In genomic region chr12:83999237-83999636, GRCm38 (mm10) we compare ENCODE assay signal across 10 mouse cellular contexts. TPM values are rescaled to one million over a fixed set of nuclear protein-coding genes. Genes with fewer than 3 reads are reported as not detected.
A peak's percentile ranks its signal among the peaks of the same experiment; 100 is the strongest.
DNase-seq lines count a peak whose midpoint lies in the region; ATAC-seq lines count a peak whose summit lies in the region.
"Not testable (repeated sequence)": the region's sequence is repeated elsewhere in the genome, so short reads cannot be mapped to it uniquely, and the experiment has no call there.
"Had no signal": no experiment of that assay in that cellular context is flagged by ENCODE, and none has a peak within 500 bp of the region (broad histone marks: within the 10 kb centered on the region; RNA-seq: fewer than 3 reads in every experiment).

No protein-coding gene starts in this region.

- not testable (repeated sequence) for H3K9me3 ChIP-seq in kidney, embryonic 14.5 days (ENCODE audit: control insufficient read depth, low read length); liver, embryonic 13.5 days (replicated peaks); stomach, embryonic 14.5 days (ENCODE audit: control insufficient read depth, low read depth, low read length)

- H3K36me3 ChIP-seq in kidney, embryonic 14.5 days (ENCODE audit: control insufficient read depth, insufficient read depth, low read length); liver, embryonic 13.5 days; stomach, embryonic 14.5 days (ENCODE audit: control insufficient read depth, insufficient read depth, low read length): not testable (repeated sequence)

- not testable (repeated sequence) for H3K9ac ChIP-seq in kidney, embryonic 14.5 days (ENCODE audit: low read depth, low read length); liver, embryonic 13.5 days; stomach, embryonic 14.5 days (replicated peaks; ENCODE audit: low read depth, low read length)

- H3K4me1 ChIP-seq in kidney, embryonic 14.5 days (ENCODE audit: control insufficient read depth, insufficient read depth, low read length) = peaks cover 14% of the 10 kb centered on the region
- not testable (repeated sequence) for H3K4me1 ChIP-seq in liver, embryonic 13.5 days (replicated peaks); stomach, embryonic 14.5 days (ENCODE audit: control insufficient read depth, insufficient read depth, low read length)

- intact Hi-C loops in heart, postnatal 25 days (cut with DNase I) = not testable (repeated sequence)

- WGBS in kidney, embryonic 14.5 days = 37% methylated on average over 8 of the region's 8 CpGs
- WGBS in liver, embryonic 13.5 days (ENCODE audit: insufficient replicate concordance) = 55% methylated on average over 8 of the region's 8 CpGs
- 41% methylated on average over 8 of the region's 8 CpGs for WGBS in stomach, embryonic 14.5 days

- H3K4me2 ChIP-seq in kidney, embryonic 14.5 days (replicated peaks; ENCODE audit: low read depth, low read length); liver, embryonic 13.5 days; stomach, embryonic 14.5 days (replicated peaks; ENCODE audit: low read depth, low read length): not testable (repeated sequence)

- not testable (repeated sequence) for H3K27ac ChIP-seq in kidney, embryonic 14.5 days (ENCODE audit: low read depth, low read length); liver, embryonic 13.5 days; stomach, embryonic 14.5 days (ENCODE audit: low read length)

- H3K27me3 ChIP-seq in kidney, embryonic 14.5 days (ENCODE audit: control insufficient read depth, insufficient read depth, low read length); liver, embryonic 13.5 days; stomach, embryonic 14.5 days (ENCODE audit: control insufficient read depth, insufficient read depth, low read length): not testable (repeated sequence)

- DNase-seq in adrenal gland, postnatal 25 days = peak; percentile 42
- peak; percentile 8 for DNase-seq in heart, postnatal 25 days (ENCODE audit: low spot score)
- DNase-seq in liver, embryonic 13.5 days = not testable (repeated sequence)
- peak; percentile 86 for DNase-seq in lung, postnatal 36 days

- peak; percentile 30; the same call in 1 of the 2 replicates for ATAC-seq in granulocyte monocyte progenitor cell, adult 5-6 weeks (replicated peaks; ENCODE audit: poor library complexity, severe bottlenecking)
- 0 out of 2 replicates have a peak, but pooled peaks have one; percentile 39 for ATAC-seq in kidney, embryonic 14.5 days (ENCODE audit: low FRiP score, low TSS enrichment)
- ATAC-seq in liver, embryonic 13.5 days (ENCODE audit: low read depth) = peak; percentile 84
- 0 out of 2 replicates have a peak, but pooled peaks have one; percentile 28 for ATAC-seq in stomach, embryonic 14.5 days (ENCODE audit: insufficient number of reproducible peaks, insufficient read depth, low FRiP score, low read depth)

- H3K4me3 ChIP-seq in kidney, embryonic 14.5 days (ENCODE audit: low read length); liver, embryonic 13.5 days (replicated peaks); stomach, embryonic 14.5 days (ENCODE audit: low read depth, low read length): not testable (repeated sequence)

RNA-seq across cellular contexts. Expression of gene Acot1, which starts 10.1 kb away (rescaled TPM):
- 6.3 and 7.7 TPM in 2 replicates for total RNA-seq in adrenal gland, postnatal 25 days (2021)
- total RNA-seq in granulocyte monocyte progenitor cell, adult 5-6 weeks (2014; fragmentation: Nextera tagmentation) = 14.7 and 16.2 TPM in 2 replicates
- 9.6 and 12.3 TPM in 2 replicates for total RNA-seq in granulocyte monocyte progenitor cell, adult 5-6 weeks (2017)
- 10 to 100 TPM; 35.8 to 47.2 TPM for total RNA-seq in heart, postnatal 25 days (2021)
- 48.9 and 55.2 TPM in 2 replicates for polyA plus RNA-seq in kidney, embryonic 14.5 days (2014; fragmentation: Nextera tagmentation; extraction: Ambion mirVana)
- 28.2 and 34.7 TPM in 2 replicates for polyA plus RNA-seq in liver, embryonic 13.5 days (2015; fragmentation: Nextera tagmentation; extraction: Ambion mirVana)
- polyA plus RNA-seq in stomach, embryonic 14.5 days (2014; fragmentation: Nextera tagmentation; extraction: Ambion mirVana) = 44.4 and 48.8 TPM in 2 replicates

RNA-seq across cellular contexts. Expression of gene Acot2, which starts 11.6 kb away (rescaled TPM):
- total RNA-seq in adrenal gland, postnatal 25 days (2021) = 15.2 and 17.1 TPM in 2 replicates
- 10.1 and 14.0 TPM in 2 replicates for total RNA-seq in granulocyte monocyte progenitor cell, adult 5-6 weeks (2014; fragmentation: Nextera tagmentation)
- total RNA-seq in granulocyte monocyte progenitor cell, adult 5-6 weeks (2017) = 11.5 and 12.0 TPM in 2 replicates
- 100 to 1,000 TPM; 100 to 107 TPM for total RNA-seq in heart, postnatal 25 days (2021)
- 32.7 and 37.5 TPM in 2 replicates for polyA plus RNA-seq in kidney, embryonic 14.5 days (2014; fragmentation: Nextera tagmentation; extraction: Ambion mirVana)
- polyA plus RNA-seq in liver, embryonic 13.5 days (2015; fragmentation: Nextera tagmentation; extraction: Ambion mirVana) = 14.7 and 16.1 TPM in 2 replicates
- 27.2 and 27.3 TPM in 2 replicates for polyA plus RNA-seq in stomach, embryonic 14.5 days (2014; fragmentation: Nextera tagmentation; extraction: Ambion mirVana)

RNA-seq across cellular contexts. Expression of gene Heatr4, which starts 14.6 kb away (rescaled TPM):
- not detected in 2 replicates for total RNA-seq in adrenal gland, postnatal 25 days (2021)
- total RNA-seq in granulocyte monocyte progenitor cell, adult 5-6 weeks (2014; fragmentation: Nextera tagmentation) = not detected in 2 replicates
- not detected in 2 replicates for total RNA-seq in granulocyte monocyte progenitor cell, adult 5-6 weeks (2017)
- not detected for total RNA-seq in heart, postnatal 25 days (2021)
- not detected in 2 replicates for polyA plus RNA-seq in kidney, embryonic 14.5 days (2014; fragmentation: Nextera tagmentation; extraction: Ambion mirVana)
- polyA plus RNA-seq in liver, embryonic 13.5 days (2015; fragmentation: Nextera tagmentation; extraction: Ambion mirVana) = not detected in 2 replicates
- polyA plus RNA-seq in stomach, embryonic 14.5 days (2014; fragmentation: Nextera tagmentation; extraction: Ambion mirVana) = 0.10 and 0.11 TPM in 2 replicates
- total RNA-seq: gastrocnemius, postnatal 36 days; left cerebral cortex, adult 2 months had no signal
- polyA plus RNA-seq: intestine, embryonic 14.5 days had no signal

RNA-seq across cellular contexts. Expression of gene Acot4, which starts 38.9 kb away (rescaled TPM):
- 1.5 and 1.7 TPM in 2 replicates for total RNA-seq in adrenal gland, postnatal 25 days (2021)
- total RNA-seq in granulocyte monocyte progenitor cell, adult 5-6 weeks (2014; fragmentation: Nextera tagmentation) = 0.13 TPM in 1 of 2 replicates, not detected in the other
- total RNA-seq in granulocyte monocyte progenitor cell, adult 5-6 weeks (2017) = not detected in 2 replicates
- total RNA-seq in heart, postnatal 25 days (2021) = 1 to 10 TPM in 1 of 2 experiments, under 1 TPM in 1; 0.94 to 1.5 TPM
- polyA plus RNA-seq in kidney, embryonic 14.5 days (2014; fragmentation: Nextera tagmentation; extraction: Ambion mirVana) = 1.3 and 3.4 TPM in 2 replicates
- 6.7 and 7.9 TPM in 2 replicates for polyA plus RNA-seq in liver, embryonic 13.5 days (2015; fragmentation: Nextera tagmentation; extraction: Ambion mirVana)
- polyA plus RNA-seq in stomach, embryonic 14.5 days (2014; fragmentation: Nextera tagmentation; extraction: Ambion mirVana) = 0.33 and 0.70 TPM in 2 replicates

RNA-seq across cellular contexts. Expression of gene Gm49366, which starts 39.5 kb away (rescaled TPM):
- not detected in 2 replicates for total RNA-seq in adrenal gland, postnatal 25 days (2021)
- not detected in 2 replicates for total RNA-seq in granulocyte monocyte progenitor cell, adult 5-6 weeks (2014; fragmentation: Nextera tagmentation)
- total RNA-seq in granulocyte monocyte progenitor cell, adult 5-6 weeks (2017) = not detected in 2 replicates
- total RNA-seq in heart, postnatal 25 days (2021) = not detected
- polyA plus RNA-seq in kidney, embryonic 14.5 days (2014; fragmentation: Nextera tagmentation; extraction: Ambion mirVana) = not detected in 2 replicates
- polyA plus RNA-seq in liver, embryonic 13.5 days (2015; fragmentation: Nextera tagmentation; extraction: Ambion mirVana) = 0.46 TPM in 1 of 2 replicates, not detected in the other
- not detected in 2 replicates for polyA plus RNA-seq in stomach, embryonic 14.5 days (2014; fragmentation: Nextera tagmentation; extraction: Ambion mirVana)
- total RNA-seq: gastrocnemius, postnatal 36 days had no signal
- polyA plus RNA-seq: intestine, embryonic 14.5 days had no signal

Comparison
In these comparisons a context has a peak if more than half of its experiments do, and no peak if none do; other contexts are left out.
1. ATAC-seq: peak in every context shown above with its lines; median percentile 84 in liver, embryonic 13.5 days; 39 in kidney, embryonic 14.5 days; 30 in granulocyte monocyte progenitor cell, adult 5-6 weeks; 28 in stomach, embryonic 14.5 days.